Mouse (Mus musculus): ENCODE measurements around the gene Rab27a. TPM values are rescaled to one million over a fixed set of nuclear protein-coding genes. Genes with fewer than 3 reads are reported as not detected.

The Rab27a gene
- 1 to 10 TPM; 4.4 to 6.7 TPM for total RNA-seq (2021)

- intact Hi-C loops (cut with DNase I): loop anchor here (1.0 to 5.0 kb wide), 2 partner anchors 47 to 77 kb away; no protein-coding TSS in a partner anchor
- peak; percentile 85 to 90 for DNase-seq
These were observed at the start of gene Rab27a for GRCm38 (mm10) chr9:73044146-73045079. Rab27a (plus strand) TSS chr9:73044854.

- DNase-seq: no peak
- intact Hi-C loops (cut with DNase I): no loop called here
These were observed 48.5 kb upstream of the Rab27a start for GRCm38 (mm10) chr9:72996167-72996566.

- intact Hi-C loops (cut with DNase I): no loop called here
- DNase-seq: no peak
These were observed 47.8 kb upstream of the Rab27a start for GRCm38 (mm10) chr9:72996806-72997205.

GRCm38 (mm10) chr9:73000487-73000886 is 44.2 kb upstream of the Rab27a start:
- DNase-seq: no peak
- intact Hi-C loops (cut with DNase I): no loop called here

GRCm38 (mm10) chr9:73001314-73002011 is 43.2 kb upstream of the Rab27a start:
- DNase-seq: no peak
- intact Hi-C loops (cut with DNase I): no loop called here

- intact Hi-C loops (cut with DNase I): no loop called here
- DNase-seq: no peak
These were observed 42.5 kb upstream of the Rab27a start for GRCm38 (mm10) chr9:73002177-73002576.

GRCm38 (mm10) chr9:73004076-73004475 is 40.6 kb upstream of the Rab27a start:
- intact Hi-C loops (cut with DNase I): no loop called here
- DNase-seq: no peak

- intact Hi-C loops (cut with DNase I): no loop called here
- DNase-seq: no peak
These were observed 39.5 kb upstream of the Rab27a start for GRCm38 (mm10) chr9:73005106-73005505.

- intact Hi-C loops (cut with DNase I): no loop called here
- no peak for DNase-seq
These were observed 38.5 kb upstream of the Rab27a start for GRCm38 (mm10) chr9:73006175-73006574.

- intact Hi-C loops (cut with DNase I): no loop called here
- DNase-seq: no peak
These were observed 36.3 kb upstream of the Rab27a start for GRCm38 (mm10) chr9:73008384-73008783.

- intact Hi-C loops (cut with DNase I): no loop called here
- no peak for DNase-seq
These were observed 32.0 kb upstream of the Rab27a start for GRCm38 (mm10) chr9:73012629-73013028.

- DNase-seq: no peak
These were observed 29.9 kb upstream of the Rab27a start for GRCm38 (mm10) chr9:73014724-73015123.

GRCm38 (mm10) chr9:73019841-73020240 is 24.8 kb upstream of the Rab27a start:
- no peak for DNase-seq
- intact Hi-C loops (cut with DNase I): no loop called here

More at GRCm38 (mm10) chr9:73014724-73015123, 29.9 kb upstream of the Rab27a start:
- intact Hi-C loops (cut with DNase I): no loop called here

- intact Hi-C loops (cut with DNase I): no loop called here
- DNase-seq: no peak
These were observed 24.0 kb upstream of the Rab27a start for GRCm38 (mm10) chr9:73020566-73021097.

- peak; percentile 15 to 30 for DNase-seq
These were observed 18.6 kb upstream of the Rab27a start for GRCm38 (mm10) chr9:73025818-73026636.

GRCm38 (mm10) chr9:73030443-73030842 is 14.2 kb upstream of the Rab27a start:
- DNase-seq: no peak
- intact Hi-C loops (cut with DNase I): no loop called here

More at GRCm38 (mm10) chr9:73025818-73026636, 18.6 kb upstream of the Rab27a start:
- intact Hi-C loops (cut with DNase I): no loop called here

GRCm38 (mm10) chr9:73031421-73031820 is 13.2 kb upstream of the Rab27a start:
- intact Hi-C loops (cut with DNase I): no loop called here
- DNase-seq: no peak

GRCm38 (mm10) chr9:73033406-73033805 is 11.2 kb upstream of the Rab27a start:
- no peak for DNase-seq
- intact Hi-C loops (cut with DNase I): no loop called here

GRCm38 (mm10) chr9:73039222-73039945 is 5.3 kb upstream of the Rab27a start:
- peak; percentile 93 to 94 for DNase-seq
- intact Hi-C loops (cut with DNase I): no loop called here

GRCm38 (mm10) chr9:73040080-73040479 is 4.6 kb upstream of the Rab27a start, which contains the start of gene Pigb:
Pigb (minus strand) TSS chr9:73040378.
- intact Hi-C loops (cut with DNase I): loop anchor here (5.0 kb wide), 1 partner anchor 73 kb away; no protein-coding TSS in a partner anchor
- DNase-seq: no peak

Measured in heart, postnatal 10 days (tissue).